Mouse (Mus musculus): ENCODE results near the gene Dnaja3.

GRCm38 (mm10) chr16:4649692-4650091 is 9.9 kb downstream of the Dnaja3 start:
- TF ChIP-seq POLR2A (IDR thresholded peaks at IDR 0.05; ENCODE audit: borderline replicate concordance, insufficient read depth, low read length): no peak
- TF ChIP-seq CTCF (IDR thresholded peaks at IDR 0.05; ENCODE audit: borderline replicate concordance, insufficient read depth, low read depth, low read length): no peak

Data from cerebellum, adult 2 months (tissue).